Mouse (Mus musculus) hindlimb bud, embryonic 11.5 days (tissue): Measurements from ENCODE around the gene Pak4.
A peak's percentile ranks its signal among the peaks of the same experiment; 100 is the strongest.
"Not testable (repeated sequence)": the region's sequence is repeated elsewhere in the genome, so short reads cannot be mapped to it uniquely, and the experiment has no call there.

Experiments
- DNase-seq: peaks from one replicate; pipeline ENCODE4 v3.0.0-alpha.2; 2012; ENCODE audit warnings: low read depth, low spot score; ENCODE audit errors: extremely low spot score

Gene Pak4

DNA sequence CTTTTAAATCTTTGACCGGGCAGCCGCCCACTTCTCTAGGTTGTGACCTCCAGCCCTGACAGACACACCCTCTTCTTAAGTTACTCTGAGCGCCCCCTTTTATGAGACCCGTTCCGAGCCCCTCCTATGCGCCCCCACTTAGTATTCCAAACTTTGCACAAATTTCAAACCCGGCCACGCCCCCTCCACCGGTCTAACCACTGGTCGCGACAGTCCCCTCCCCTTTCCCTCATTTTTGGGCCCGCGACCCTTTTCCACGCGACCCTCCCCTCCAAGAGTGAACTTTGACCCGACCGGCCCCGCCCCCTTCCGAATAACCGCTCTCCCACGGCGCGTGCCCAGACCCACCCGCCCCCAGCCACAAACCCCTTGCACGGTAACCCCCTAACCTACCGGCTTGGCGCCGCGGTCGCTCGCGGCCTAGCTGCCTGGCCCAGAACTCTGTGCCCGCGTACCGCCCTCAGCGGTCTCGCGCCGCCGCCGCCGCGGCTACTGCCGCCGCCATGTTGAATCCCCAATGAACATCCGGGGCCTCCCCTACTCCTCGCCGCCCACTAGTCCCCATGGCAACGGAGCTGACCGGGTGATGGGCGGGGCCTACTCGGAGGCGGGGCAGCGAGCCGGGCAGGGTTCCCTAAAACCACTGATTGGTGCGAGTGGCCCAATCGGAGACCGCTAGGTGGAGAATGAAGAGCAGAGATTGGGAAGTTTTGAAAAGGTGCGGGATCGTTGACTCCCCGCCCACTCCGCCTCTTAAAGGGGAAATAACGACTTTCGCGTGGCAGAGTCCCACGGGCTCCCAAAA, at the start of gene Pak4, which contains the start of gene Samd4b:
Gene Pak4, minus strand, starts transcription at position 544 of the 805 bp plus-strand sequence.
Gene Samd4b, minus strand, starts transcription at position 503 of the 805 bp plus-strand sequence.
- DNase-seq: peak; percentile 88

DNA sequence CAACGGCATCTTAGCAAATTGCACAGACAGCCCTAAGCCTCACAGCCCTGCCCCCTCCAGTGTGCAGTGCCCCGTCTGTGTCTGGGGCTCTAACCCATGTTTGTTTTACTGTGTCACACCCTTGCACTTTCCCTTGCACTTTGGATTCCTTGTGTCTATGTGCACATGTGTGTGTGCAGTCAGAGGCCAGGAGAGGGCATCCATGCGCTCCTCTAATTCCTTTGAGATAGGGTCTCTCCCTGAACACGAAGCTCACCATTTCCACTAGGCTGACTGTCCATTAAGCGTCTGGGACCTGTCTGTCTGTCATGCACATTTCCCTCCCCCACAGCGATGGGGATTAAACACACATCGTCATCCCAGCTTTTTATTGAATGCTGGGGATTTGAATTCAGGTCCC, 49.0 kb upstream of the Pak4 start:
- no peak for DNase-seq

DNA sequence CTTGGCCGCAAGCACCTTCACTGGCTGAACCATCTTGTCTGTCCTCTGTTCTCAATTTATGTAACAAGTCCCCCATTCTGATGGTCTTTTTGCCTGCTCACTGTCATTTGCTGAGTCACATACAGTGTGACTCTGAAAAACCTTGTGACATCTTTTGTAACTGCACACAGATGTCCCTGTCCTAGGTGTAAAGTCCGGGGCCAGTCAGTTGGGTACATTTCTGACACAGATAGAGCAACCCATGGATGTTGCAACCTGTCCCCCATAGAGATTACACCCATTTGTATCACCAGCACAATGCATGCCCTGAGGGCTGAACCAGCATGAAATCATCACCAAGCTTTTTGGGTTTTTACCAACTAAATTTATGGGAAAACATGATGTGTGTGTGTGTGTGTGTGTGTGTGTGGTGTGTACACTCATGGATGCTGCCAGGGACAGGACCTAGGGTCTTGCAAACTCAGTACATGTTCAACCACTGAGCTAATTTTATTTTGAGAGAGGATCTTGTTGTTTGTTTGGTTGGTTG, 48.0 kb upstream of the Pak4 start:
- DNase-seq: no peak

DNA sequence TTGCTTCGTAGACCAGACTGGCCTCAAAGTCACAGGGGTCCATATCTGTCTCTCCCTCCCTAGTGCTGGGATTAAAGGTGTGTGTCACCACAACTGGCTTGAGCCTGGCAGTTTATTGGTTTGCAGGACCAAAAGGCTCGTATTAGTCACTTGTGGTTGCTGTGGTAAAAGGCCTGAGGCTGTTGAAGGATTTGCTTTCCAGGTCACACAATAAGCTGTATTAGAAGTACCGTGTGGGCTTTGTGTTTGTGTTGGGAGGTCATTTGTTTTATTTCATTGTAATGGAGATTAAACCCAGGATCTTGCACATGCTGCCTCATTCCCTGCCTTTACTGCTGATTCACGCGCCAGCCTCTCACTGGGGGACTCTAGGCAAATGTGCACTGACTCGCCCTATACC, 47.4 kb upstream of the Pak4 start:
- DNase-seq: no peak

DNA sequence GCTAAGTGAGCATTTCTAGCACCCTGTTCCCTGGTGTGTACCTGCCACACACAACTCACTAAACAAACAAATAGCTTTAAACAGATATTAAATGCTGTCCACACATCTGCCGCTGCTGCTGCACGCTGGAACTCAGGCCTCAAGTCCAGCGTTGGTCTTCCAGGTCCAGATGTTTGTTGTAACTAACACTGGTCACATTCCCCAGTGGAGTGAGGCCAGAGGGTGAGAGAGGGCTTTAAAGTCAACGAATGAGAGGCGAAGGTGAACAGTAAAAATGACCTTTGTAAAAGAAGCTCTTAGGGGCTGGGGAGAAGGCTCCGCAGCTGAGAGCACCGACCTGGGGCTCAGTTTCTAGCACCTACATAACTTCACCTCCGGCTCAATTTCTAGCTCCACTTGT, 43.6 kb upstream of the Pak4 start:
- DNase-seq: no peak

DNA sequence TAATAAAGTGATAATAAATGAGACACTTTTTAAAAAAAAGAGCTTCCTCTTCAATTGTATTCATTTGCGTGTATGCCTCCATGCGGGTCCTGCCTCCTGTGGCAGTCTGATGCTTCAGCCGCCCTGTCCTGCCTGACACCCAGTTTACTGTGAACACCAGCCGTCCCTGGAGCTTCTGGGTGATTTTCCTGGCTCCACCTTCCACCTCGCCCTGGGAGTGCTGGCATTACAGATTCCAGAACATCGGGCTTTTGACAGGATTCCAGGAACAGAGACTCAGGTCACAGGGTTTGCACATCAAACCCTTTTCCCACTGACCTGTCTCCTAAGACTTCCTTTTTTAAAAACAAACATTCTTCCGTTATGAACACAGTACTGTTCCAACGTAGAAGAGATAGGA, 39.5 kb upstream of the Pak4 start:
- no peak for DNase-seq

DNA sequence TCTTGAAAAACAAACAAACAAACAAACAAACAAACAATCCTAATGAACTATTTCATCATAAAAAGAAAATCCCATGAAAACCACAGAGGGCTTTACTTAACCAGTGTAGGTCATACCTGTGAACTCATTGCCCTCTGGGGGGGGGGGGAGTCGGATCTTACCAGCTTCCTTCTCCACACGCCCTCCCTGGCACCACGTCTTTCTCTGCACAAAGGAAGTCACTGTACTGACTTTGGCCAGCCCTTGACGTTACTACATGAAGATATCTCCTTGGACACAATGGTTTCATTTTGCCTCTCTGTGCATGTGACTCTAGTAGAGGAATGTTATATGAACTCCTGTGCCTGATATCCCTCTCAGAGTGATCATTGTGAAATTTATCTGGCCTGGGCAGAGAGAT, 36.1 kb upstream of the Pak4 start:
- DNase-seq: no peak

DNA sequence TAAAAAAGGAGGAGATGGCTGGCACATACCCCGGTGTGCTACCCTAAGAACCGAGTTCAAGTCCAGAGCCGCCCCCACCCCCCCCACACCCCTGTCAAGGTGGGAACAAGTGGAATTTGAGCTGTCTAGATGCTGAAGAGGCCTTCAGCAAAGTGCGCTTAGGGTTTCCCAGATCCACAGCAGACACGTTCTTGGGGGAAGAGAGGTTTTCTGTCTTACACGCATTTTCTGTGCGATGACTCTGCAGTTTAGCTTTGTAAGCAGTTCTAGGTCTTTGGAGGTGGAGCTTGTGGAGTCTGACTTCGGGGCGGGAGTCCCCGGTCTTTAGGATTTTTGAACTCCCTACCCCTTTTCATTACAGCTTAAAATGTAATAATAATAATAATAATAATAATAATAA, 33.1 kb upstream of the Pak4 start, which contains the start of gene Acp7:
Gene Acp7, minus strand, starts transcription at position 260 of the 400 bp plus-strand sequence.
- DNase-seq: no peak

DNA sequence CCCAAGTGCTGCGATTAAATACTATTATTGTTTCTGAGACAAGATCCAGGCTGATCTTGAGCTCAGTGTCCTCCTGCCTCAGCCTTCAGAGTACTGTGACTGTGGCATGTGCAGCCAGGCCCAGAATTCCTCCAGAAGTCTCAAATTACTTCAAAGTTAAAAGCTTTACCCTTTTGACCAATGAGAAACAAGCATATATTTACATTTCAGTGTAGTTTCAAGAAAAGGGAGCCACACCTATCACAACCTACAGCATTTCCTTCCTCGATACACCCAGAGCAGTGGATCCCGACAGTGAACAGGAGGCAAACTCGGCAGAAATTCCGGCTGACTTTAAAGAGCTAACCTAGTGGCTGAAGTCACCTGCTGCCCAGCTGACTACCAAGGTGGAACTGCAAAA, 26.8 kb upstream of the Pak4 start:
- DNase-seq: no peak

DNA sequence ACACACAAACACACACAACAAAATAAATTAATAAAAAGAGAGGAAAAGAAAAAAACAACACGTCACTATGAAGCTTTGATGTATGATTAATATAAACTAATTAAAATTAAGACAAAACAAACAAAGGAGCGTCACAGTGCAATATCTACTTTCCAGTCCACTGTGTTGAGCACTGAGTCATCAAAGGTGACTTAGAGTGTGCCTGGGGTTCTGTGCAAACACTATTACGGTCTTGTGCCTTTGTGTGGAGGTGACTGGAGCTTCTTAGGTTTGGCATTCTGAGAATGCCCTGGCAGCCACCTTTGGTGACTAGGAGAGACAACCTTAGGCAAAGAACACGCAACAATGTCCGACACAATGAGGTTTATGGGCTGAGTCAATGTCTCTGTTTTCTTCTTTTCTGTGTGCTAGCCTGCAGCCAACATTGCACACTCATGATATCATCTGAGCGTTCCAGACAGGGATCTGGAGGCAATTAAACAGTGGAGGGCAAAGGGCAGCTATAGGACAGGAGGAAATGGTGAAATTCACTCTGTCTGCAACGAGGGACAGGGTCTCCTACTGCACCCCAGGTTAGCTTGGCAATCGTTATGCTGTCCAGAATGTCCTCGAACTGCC, 21.2 kb upstream of the Pak4 start:
- DNase-seq: no peak

DNA sequence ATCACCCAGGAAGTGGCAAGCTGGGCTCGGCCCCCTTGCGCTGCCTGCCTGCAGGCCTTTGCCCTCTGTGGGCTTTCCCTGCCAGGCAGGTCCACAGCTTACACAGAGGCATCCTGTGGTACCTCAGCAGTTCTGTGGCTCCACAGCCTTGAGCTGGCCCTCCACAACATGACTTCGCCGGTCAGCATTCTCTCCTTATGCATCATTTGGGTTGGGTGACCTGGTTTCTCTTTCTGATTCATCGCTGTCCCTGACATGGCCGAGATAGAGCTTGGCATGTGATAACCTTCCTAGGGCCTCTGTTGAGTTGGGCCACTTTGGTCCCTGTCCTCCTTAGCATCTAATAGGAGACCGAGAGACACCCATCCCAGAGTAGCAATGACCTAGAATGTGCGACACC, 8.0 kb upstream of the Pak4 start:
- DNase-seq: no peak

DNA sequence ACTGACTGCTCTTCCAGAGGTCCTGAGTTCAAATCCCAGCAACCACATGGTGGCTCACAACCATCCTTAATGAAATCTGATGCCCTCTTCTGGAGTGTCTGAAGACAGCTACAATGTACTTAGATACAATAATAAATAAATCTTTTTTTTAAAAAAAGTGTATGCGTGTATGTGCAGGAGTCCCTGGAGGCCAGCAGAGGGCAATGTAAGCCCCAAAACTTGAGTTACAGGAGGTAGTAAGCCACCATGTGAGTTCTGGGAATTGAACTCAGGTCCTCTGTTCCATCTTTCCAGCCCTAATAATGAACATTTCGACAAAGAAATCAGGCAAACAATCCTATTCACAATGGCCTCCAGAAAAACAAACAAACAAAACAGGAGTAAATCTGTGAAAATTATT, 5.8 kb upstream of the Pak4 start:
- not testable (repeated sequence) for DNase-seq

DNA sequence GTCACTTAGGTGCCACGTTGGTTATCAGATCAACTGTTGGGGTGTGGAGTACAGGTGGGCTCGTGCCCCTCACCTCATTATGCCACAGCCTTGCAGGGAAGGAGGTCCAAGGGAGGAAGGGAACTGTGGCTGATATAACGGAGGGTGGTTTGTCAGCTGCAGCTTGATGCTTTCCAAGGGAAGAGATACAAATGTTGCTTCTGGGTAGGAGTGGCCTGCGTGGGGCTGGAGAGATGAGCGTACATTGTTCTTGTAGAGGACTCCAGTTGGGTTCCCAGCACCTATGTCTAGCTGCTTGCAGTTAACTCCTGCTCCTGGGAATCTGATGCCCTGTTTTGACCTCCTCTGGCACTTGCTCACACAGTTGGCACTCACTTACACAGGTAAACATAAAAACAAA, 5.2 kb upstream of the Pak4 start:
- no peak for DNase-seq

DNA sequence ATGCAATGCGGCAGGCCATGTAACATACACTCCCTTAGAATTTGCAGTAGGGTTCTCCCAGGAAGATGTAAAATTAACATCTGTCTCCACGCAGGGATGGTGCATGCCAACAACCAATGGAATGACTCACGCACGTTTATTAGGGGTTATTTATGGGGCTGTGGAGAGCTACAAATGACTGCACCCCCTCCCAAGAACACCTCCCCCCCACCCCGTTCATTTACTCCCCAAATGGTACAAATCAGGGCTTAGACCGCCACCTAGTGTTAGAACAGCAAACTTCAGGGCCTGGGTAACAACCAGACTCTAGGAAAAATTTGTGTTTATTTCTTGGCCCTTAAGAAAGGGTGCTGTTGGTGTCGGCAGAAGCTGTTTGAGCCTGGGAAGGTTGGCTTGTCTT, 3.7 kb upstream of the Pak4 start:
- DNase-seq: no peak

DNA sequence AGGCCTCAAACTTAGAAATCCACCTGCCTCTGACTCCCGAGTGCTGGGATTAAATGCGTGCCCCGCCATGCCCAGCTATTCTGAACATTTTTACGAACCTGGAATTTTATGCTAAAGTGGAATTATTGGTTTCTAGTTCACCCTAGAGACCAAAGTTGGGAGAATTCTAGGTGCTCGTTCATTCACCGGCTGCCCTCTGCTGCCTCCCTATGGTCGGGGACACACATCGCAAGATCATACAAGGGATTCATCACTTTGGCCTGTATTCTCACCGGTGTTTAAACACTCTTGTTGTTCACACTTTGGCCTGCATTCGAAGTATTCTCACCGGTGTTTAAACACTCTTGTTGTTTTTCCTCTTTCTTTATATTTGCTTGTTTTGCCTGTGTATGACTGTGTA, 3.0 kb upstream of the Pak4 start:
- DNase-seq: no peak

DNA sequence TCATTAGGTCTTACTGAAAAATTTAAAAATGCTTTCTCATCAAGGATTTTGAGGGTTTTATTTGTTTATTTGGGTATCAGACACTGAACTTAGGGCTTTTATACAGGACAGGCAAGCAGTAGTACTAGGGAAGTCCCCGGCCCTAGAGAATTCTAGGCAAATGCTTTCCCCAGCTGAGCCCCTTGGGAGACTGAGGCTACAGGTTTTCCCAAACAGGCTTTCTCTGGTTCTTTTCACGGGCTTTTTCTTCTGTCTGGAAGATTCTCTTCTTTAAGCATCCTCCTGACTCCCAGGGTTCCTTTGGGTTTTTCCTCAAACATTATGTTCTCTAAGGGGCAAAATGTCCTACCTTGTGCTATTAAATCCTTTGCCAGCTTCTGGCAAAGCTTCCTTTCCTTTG, 966 bp upstream of the Pak4 start:
- DNase-seq: no peak

DNA sequence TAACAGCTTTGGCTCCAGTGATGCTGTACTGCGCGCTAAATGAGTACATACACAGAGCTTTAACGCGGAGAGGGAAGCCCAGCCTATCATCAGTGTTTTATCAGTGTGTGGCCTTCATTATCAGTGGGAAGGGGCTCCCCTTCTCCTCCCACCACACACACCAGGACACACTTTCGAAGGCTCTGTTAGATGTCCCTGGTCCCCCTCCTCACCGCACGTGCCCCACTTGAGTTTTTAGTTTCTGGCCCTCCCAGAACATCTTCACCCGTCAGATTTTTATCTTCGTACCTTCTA, 761 bp downstream of the Pak4 start:
- no peak for DNase-seq

DNA sequence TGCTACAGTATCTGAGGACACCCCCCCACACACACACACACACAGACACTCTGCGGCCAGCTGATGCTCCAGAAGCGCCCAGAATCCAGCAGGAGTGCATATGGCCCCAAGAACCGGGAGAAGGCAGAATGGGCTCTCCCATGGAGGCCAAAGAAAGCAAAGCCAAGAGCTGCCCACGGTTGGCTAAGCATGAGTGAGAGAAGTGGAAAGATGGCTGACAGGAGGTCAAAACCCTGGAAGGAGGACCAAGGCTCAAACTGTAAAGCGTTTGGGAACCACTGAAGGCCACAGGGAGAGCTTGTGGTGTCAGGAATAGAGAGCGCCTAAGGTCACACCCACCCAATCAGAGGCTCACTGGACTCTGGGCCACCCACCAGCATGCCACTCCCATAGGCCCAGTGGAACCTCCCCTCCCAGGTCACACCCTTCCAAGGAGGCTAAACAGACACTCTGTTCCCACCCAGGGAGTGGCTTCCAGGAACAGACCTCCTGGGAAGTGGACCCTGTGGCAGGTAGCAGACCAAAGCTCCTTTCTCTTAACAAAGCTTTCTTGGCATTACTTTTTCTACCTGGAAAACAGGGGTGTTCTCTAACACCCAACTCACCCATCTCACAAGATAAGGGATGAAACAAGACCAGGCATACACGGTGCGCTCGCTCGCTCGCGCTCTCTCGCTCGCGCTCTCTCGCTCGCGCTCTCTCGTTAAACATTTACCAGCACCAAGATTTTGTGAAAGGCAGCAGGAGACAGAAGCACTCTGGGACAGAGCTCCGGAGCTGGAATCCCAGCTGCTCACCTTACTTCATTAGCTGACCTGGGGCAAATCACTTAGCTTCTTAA, 1.3 kb downstream of the Pak4 start:
- DNase-seq: no peak

DNA sequence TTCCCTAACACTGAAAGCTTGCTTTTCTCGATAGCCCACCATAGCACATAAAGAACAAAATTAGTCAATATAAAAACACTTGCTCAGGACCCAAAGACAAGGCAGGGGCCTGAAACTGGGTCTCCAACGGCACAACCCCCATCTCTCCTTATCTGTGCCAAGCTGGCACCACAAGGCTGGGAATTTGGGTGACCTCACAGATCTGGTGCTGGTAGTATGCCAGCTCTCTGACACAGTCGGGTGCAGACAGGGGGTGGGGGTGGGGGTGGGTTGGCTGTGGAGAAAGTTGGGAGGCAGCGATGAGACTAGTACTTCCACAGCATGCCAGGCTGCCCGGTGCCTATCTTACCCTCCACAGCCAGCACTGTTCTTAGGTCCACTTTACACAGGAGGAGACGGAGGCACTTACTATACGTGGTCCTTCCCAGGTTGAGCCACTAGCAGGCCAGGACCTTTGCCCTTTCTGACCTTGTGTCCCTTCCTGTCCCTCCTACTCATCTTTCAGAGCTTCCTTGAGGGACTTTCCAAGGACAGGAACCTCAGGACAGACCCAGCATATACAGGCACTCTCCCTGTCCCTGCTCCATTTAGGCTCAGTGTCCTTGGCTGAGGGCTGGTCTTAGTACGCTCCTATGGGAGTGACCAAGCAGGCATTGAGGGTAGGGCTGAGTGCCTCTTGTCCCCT, 2.1 kb downstream of the Pak4 start:
- no peak for DNase-seq

DNA sequence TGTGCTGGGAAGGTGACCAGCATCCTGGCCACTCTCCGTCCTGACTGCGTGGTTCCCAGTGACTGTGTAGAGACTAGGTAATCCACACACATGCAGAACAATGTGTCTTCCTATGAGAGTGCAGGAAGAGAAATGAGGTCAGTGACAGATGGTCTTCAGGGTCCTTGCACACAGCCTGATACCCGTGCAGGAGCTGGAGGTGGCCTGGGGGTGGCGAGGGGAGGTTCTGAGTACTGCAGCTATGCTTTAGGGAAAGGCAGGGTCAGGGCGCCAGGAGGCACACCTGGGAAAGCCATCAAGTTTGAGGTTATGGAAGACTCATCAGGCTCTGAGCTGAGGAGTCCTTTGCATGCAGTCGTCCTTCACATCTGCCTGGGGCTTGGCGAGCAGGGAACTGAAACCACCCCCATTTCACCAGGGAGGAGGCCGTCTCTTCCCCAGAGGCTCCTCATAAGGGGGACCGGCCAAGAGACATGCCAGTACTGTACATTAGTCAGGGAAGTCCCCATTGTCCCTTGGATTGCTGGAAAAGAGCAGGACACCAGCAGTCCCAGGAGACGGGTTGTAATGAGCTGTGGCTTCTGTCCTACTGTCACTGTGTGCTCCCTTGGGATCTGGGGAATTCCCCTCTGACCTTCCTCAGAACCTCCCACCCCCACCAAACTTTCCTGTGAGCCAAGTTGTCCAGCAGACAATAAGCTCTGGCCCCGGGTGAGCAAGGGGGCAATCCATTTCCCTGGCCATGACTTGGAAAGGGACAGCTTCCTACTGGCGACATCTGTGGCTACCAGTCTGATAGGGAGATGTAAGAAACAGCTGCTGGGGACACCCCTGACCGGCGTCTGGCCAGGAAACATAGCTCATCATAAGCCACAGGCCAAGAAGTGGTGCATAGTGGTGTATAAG, 4.5 kb downstream of the Pak4 start:
- DNase-seq: no peak
